Mouse (Mus musculus): Measurements from ENCODE around the gene Olfr275. TPM values are rescaled to one million over a fixed set of nuclear protein-coding genes. Genes with fewer than 3 reads are reported as not detected.
"Not testable (repeated sequence)": the region's sequence is repeated elsewhere in the genome, so short reads cannot be mapped to it uniquely, and the experiment has no call there.

Gene Olfr275
- 0.08 TPM in 1 of 2 replicates, not detected in the other for polyA plus RNA-seq (2015; fragmentation: Nextera tagmentation; extraction: Ambion mirVana)

- Histone ChIP-seq H3K36me3 (no peaks in the 10 kb centered on the region), H3K27me3 (replicated peaks) (no peaks in the 10 kb centered on the region), H3K9ac (replicated peaks) (no peak within 1 kb of the TSS), H3K9me3 (replicated peaks) (no peaks in the 10 kb centered on the region), H3K4me3 (replicated peaks) (no peak within 1 kb of the TSS), H3K4me2 (no peak within 1 kb of the TSS), H3K27ac (replicated peaks) (no peak within 1 kb of the TSS), H3K4me1 (no peaks in the 10 kb centered on the region)
- no peak for ATAC-seq (ENCODE audit: low FRiP score)
- 87% methylated on average over 2 of the region's 2 CpGs for WGBS
Measured at GRCm38 (mm10) chr4:52814304-52814703, at the start of gene Olfr275. Gene Olfr275 (plus strand): TSS chr4:52814604.

GRCm38 (mm10) chr4:52765612-52766011 lies 48.8 kb upstream of the Olfr275 start:
- H3K27ac ChIP-seq (replicated peaks) = no peak overlapping the region
- no peaks in the 10 kb centered on the region for H3K36me3 ChIP-seq
- no peak overlapping the region for H3K9ac ChIP-seq (replicated peaks)
- no peak overlapping the region for H3K4me3 ChIP-seq (replicated peaks)
- no peak for ATAC-seq (ENCODE audit: low FRiP score)
- no peaks in the 10 kb centered on the region for H3K4me1 ChIP-seq
- no peak overlapping the region for H3K4me2 ChIP-seq
- H3K27me3 ChIP-seq (replicated peaks) = no peaks in the 10 kb centered on the region
- 61% methylated on average over 6 of the region's 6 CpGs for WGBS
- no peaks in the 10 kb centered on the region for H3K9me3 ChIP-seq (replicated peaks)

- H3K9me3 ChIP-seq (replicated peaks) = no peaks in the 10 kb centered on the region
- ATAC-seq (ENCODE audit: low FRiP score) = no peak
- 67% methylated on average over 5 of the region's 5 CpGs for WGBS
- no peaks in the 10 kb centered on the region for H3K36me3 ChIP-seq
- no peak overlapping the region for H3K4me2 ChIP-seq
- H3K4me1 ChIP-seq = no peaks in the 10 kb centered on the region
- no peak overlapping the region for H3K4me3 ChIP-seq (replicated peaks)
- no peak overlapping the region for H3K9ac ChIP-seq (replicated peaks)
- H3K27me3 ChIP-seq (replicated peaks) = no peaks in the 10 kb centered on the region
- no peak overlapping the region for H3K27ac ChIP-seq (replicated peaks)
Measured at GRCm38 (mm10) chr4:52772186-52772585, 42.2 kb upstream of the Olfr275 start.

- no peaks in the 10 kb centered on the region for H3K4me1 ChIP-seq
- no peak overlapping the region for H3K4me2 ChIP-seq
- no peaks in the 10 kb centered on the region for H3K36me3 ChIP-seq
- no peak overlapping the region for H3K27ac ChIP-seq (replicated peaks)
- 87% methylated on average over 3 of the region's 3 CpGs for WGBS
- no peak overlapping the region for H3K9ac ChIP-seq (replicated peaks)
- no peak overlapping the region for H3K4me3 ChIP-seq (replicated peaks)
- no peak for ATAC-seq (ENCODE audit: low FRiP score)
- no peaks in the 10 kb centered on the region for H3K9me3 ChIP-seq (replicated peaks)
- no peaks in the 10 kb centered on the region for H3K27me3 ChIP-seq (replicated peaks)
Measured at GRCm38 (mm10) chr4:52800013-52800412, 14.4 kb upstream of the Olfr275 start.

- Histone ChIP-seq H3K9me3 (replicated peaks) (no peaks in the 10 kb centered on the region), H3K4me2 (no peak overlapping the region), H3K36me3 (no peaks in the 10 kb centered on the region), H3K27ac (replicated peaks) (no peak overlapping the region), H3K27me3 (replicated peaks) (no peaks in the 10 kb centered on the region), H3K4me3 (replicated peaks) (no peak overlapping the region), H3K4me1 (no peaks in the 10 kb centered on the region), H3K9ac (replicated peaks) (no peak overlapping the region)
- WGBS = 33% methylated on average over 2 of the region's 2 CpGs
- no peak for ATAC-seq (ENCODE audit: low FRiP score)
Measured at GRCm38 (mm10) chr4:52811871-52812270, 2.5 kb upstream of the Olfr275 start.

- WGBS = 98% methylated on average over 11 of the region's 11 CpGs
- Histone ChIP-seq H3K4me3 (replicated peaks) (no peak overlapping the region), H3K36me3 (no peaks in the 10 kb centered on the region), H3K27ac (replicated peaks) (no peak overlapping the region), H3K4me2 (no peak overlapping the region), H3K9me3 (replicated peaks) (no peaks in the 10 kb centered on the region), H3K4me1 (no peaks in the 10 kb centered on the region), H3K27me3 (replicated peaks) (no peaks in the 10 kb centered on the region), H3K9ac (replicated peaks) (no peak overlapping the region)
- no peak for ATAC-seq (ENCODE audit: low FRiP score)
Measured at GRCm38 (mm10) chr4:52821375-52821774, 7.0 kb downstream of the Olfr275 start.

- not testable (repeated sequence) for H3K9me3 ChIP-seq (replicated peaks); H3K4me2 ChIP-seq; H3K9ac ChIP-seq (replicated peaks); H3K27me3 ChIP-seq (replicated peaks); ATAC-seq (ENCODE audit: low FRiP score); H3K4me3 ChIP-seq (replicated peaks); H3K4me1 ChIP-seq; H3K27ac ChIP-seq (replicated peaks); H3K36me3 ChIP-seq
- 33% methylated on average over 1 of the region's 1 CpGs for WGBS
Measured at GRCm38 (mm10) chr4:52845411-52845810, 31.0 kb downstream of the Olfr275 start.

- ATAC-seq (ENCODE audit: low FRiP score) = no peak
- H3K27me3 ChIP-seq (replicated peaks) = no peaks in the 10 kb centered on the region
- 47% methylated on average over 4 of the region's 4 CpGs for WGBS
- no peaks in the 10 kb centered on the region for H3K4me1 ChIP-seq
- no peak overlapping the region for H3K27ac ChIP-seq (replicated peaks)
- no peaks in the 10 kb centered on the region for H3K36me3 ChIP-seq
- H3K4me2 ChIP-seq = no peak overlapping the region
- no peaks in the 10 kb centered on the region for H3K9me3 ChIP-seq (replicated peaks)
- H3K9ac ChIP-seq (replicated peaks) = no peak overlapping the region
- H3K4me3 ChIP-seq (replicated peaks) = no peak overlapping the region
Measured at GRCm38 (mm10) chr4:52849039-52849635, 34.7 kb downstream of the Olfr275 start.

GRCm38 (mm10) chr4:52849672-52850071 lies 35.3 kb downstream of the Olfr275 start:
- ATAC-seq (ENCODE audit: low FRiP score) = no peak
- Histone ChIP-seq H3K27me3 (replicated peaks) (no peaks in the 10 kb centered on the region), H3K4me1 (no peaks in the 10 kb centered on the region), H3K9me3 (replicated peaks) (no peaks in the 10 kb centered on the region), H3K4me2 (no peak overlapping the region), H3K36me3 (no peaks in the 10 kb centered on the region), H3K4me3 (replicated peaks) (no peak overlapping the region), H3K9ac (replicated peaks) (no peak overlapping the region), H3K27ac (replicated peaks) (no peak overlapping the region)
- WGBS = 85% methylated on average over 5 of the region's 5 CpGs

GRCm38 (mm10) chr4:52859136-52859535 lies 44.7 kb downstream of the Olfr275 start, which contains the start of gene Olfr273:
Gene Olfr273 (minus strand): TSS chr4:52859236.
- Histone ChIP-seq H3K9ac (replicated peaks) (no peak within 1 kb of the TSS), H3K27me3 (replicated peaks) (no peaks in the 10 kb centered on the region), H3K4me3 (replicated peaks) (no peak within 1 kb of the TSS), H3K4me1 (no peaks in the 10 kb centered on the region), H3K36me3 (no peaks in the 10 kb centered on the region), H3K4me2 (no peak within 1 kb of the TSS), H3K27ac (replicated peaks) (no peak within 1 kb of the TSS), H3K9me3 (replicated peaks) (no peaks in the 10 kb centered on the region)
- no peak for ATAC-seq (ENCODE audit: low FRiP score)
- whole genome bisulfite sequencing = 53% methylated on average over 1 of the region's 1 CpGs

GRCm38 (mm10) chr4:52864156-52864555 lies 49.8 kb downstream of the Olfr275 start:
- no peak overlapping the region for H3K4me3 ChIP-seq (replicated peaks)
- H3K9ac ChIP-seq (replicated peaks) = no peak overlapping the region
- no peaks in the 10 kb centered on the region for H3K4me1 ChIP-seq
- H3K27ac ChIP-seq (replicated peaks) = no peak overlapping the region
- WGBS = 93% methylated on average over 9 of the region's 9 CpGs
- no peaks in the 10 kb centered on the region for H3K27me3 ChIP-seq (replicated peaks)
- H3K4me2 ChIP-seq = no peak overlapping the region
- no peak for ATAC-seq (ENCODE audit: low FRiP score)
- H3K9me3 ChIP-seq (replicated peaks) = no peaks in the 10 kb centered on the region
- no peaks in the 10 kb centered on the region for H3K36me3 ChIP-seq

Measured in neural tube, embryonic 15.5 days (tissue).